Mouse (Mus musculus): ENCODE data around the gene Kmt2c. TPM values are rescaled to one million over a fixed set of nuclear protein-coding genes. Genes with fewer than 3 reads are reported as not detected.
"Not testable (repeated sequence)": the region's sequence is repeated elsewhere in the genome, so short reads cannot be mapped to it uniquely, and the experiment has no call there.

Gene Kmt2c
- total RNA-seq, 2 experiments from 2014 or later = 68.4 to 74.1 TPM

DNA sequence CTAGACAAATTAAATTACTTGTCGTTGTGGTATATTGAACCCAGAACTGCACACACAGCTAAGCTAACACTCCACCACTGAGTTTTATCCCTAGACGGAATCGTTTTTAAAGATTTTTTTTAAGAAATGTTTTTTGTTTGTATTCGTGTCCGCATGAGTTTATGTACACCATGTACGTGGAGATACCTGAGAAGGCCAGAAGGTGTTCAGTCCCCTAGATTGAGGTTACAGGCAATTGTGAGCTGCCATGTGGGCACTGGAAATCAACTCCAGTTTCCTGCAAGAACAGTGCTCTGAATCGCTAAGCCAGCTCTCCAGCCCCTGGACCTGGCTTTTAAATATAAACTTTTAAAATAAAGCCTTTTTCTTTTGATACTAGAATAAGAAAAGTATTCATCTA lies 2.1 kb upstream of the Kmt2c start:
- TF ChIP-seq CTCF (IDR thresholded peaks at IDR 0.05) = no peak
- peak overlapping the region; percentile 55 for H3K4me3 ChIP-seq
- DNase-seq (ENCODE audit: extremely low spot score in 1 of 2, low spot score in 2 of 2) = no peak
- intact Hi-C loops (cut with DNase I) = loop anchor here (2.0 kb wide), 1 partner anchor 232 kb away; no protein-coding TSS in a partner anchor
- H3K27ac ChIP-seq = no peak overlapping the region; the same call in 1 of the 2 replicates

DNA sequence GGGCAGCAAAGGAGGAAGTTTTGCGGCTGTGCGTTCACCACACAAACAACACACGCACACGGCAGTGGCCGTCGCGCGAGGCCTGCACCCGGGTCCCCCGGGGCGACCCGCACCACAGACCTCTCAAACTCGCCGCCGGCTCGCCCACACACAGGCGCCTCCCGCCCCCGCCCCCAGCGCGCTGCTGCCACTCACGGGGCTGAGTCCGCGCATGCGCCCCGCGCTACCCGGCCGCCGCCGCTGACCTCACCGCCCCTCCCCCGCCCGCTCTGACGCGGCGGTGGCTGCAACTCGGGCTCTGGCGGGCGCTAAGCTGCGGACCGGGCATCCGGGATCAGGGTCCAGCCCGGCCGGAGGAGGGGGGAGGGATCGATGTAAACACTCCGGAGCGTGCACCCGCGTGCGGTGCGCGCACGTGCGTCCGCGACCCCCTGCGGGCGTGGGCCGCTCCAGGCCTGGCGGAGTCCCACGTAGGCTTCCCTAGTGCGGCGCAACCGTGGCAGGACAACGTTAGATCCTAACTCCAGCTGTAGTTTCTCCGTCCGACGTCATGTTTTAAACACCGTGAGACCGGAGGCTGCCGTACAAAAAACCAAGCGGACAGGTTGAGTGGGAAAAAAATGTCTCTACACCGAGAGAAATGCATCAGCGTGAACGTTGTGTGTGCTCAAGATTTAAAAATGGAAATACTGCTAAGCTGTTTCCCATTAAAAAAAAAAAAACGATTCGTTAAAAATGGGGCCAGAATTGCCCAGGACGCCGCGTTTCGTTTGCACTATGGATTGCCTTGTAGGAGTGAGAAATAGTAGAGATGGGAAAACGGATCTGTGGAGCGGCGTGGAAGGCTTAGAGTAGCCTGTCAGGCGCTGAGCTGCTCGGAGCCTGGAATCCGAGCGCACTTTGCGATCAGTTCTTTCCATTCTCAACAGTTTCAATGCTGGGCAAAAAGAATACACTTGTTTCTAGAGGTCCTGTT lies 1.1 kb upstream of the Kmt2c start:
- peak overlapping the region; percentile 55 for H3K4me3 ChIP-seq
- TF ChIP-seq CTCF (IDR thresholded peaks at IDR 0.05) = no peak
- DNase-seq (ENCODE audit: extremely low spot score in 1 of 2, low spot score in 2 of 2) = peak; percentile 98 to 99
- H3K27ac ChIP-seq = peak overlapping the region; percentile 98
- intact Hi-C loops (cut with DNase I) = loop anchor here (1.0 to 5.0 kb wide), 6 partner anchors 30 to 338 kb away; no protein-coding TSS in a partner anchor

DNA sequence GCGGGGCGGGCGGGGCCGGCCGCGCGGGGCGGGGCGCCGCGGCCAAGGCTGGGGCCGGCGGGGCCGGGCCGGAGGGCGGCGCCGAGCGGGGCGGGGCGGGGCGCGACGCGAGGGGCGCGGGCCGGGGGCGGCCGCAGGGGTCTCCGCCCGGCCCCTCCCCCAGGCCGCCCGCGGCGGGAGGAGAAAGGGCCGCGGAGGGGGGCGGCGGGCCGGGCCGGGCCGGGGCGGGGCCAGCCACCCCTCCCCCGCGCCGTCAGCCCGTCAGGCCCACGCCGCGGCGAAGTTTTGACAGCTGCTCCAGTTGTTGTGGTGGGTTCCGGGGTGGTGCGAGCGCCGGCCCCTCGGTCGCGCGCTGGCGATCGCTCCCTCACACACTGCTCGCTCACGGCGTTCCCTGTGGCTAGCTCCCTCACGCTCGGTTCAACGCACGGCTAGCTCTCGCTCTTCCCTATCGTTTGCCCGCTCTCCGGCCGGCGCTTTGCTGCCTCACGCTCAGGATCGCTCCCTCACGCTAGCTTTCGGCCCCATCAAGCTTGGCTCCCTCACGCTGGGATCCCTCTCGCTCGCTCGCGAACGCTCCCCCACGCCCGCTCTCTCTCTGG lies 339 bp upstream of the Kmt2c start:
- no peak for TF ChIP-seq CTCF (IDR thresholded peaks at IDR 0.05)
- DNase-seq (ENCODE audit: extremely low spot score in 1 of 2, low spot score in 2 of 2) = peak; percentile 71 to 79
- Histone ChIP-seq H3K4me3 (peak overlapping the region; percentile 55), H3K27ac (peak overlapping the region; percentile 98)
- intact Hi-C loops (cut with DNase I) = loop anchor here (1.0 to 5.0 kb wide), 5 partner anchors 30 to 338 kb away; no protein-coding TSS in a partner anchor

DNA sequence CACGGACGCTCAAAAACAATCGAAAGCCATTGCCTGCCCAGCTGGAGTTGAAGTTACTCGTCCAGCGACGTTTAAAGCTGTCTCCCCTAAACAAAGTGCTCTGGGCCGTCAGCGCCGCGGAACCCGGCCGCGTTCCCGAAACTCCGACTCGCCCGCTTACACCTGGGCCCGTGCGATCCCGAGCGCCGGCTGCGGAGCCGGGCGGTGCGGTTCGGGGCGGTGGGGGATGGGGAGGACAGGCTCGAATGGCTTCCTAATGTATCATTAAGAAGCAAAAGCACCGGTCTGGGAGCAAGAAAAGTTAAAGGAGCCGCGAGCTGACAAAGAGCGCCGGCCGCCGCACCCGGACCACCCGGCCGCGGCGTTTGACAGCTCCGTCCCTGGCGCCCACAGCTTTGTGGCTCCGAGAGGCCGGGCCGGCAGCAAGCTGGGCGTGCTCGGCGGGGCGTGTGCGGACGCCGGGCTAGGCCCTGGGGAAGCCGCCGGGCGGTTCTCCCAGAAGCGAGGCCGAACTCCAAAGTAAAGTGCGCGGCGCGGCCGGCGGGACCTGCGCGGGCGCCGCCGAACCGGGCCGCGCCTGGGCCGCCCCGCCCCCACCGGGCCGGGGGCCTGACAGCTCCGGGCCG lies 750 bp downstream of the Kmt2c start:
- no peak for TF ChIP-seq CTCF (IDR thresholded peaks at IDR 0.05)
- peak overlapping the region; percentile 99 for H3K4me3 ChIP-seq
- DNase-seq (ENCODE audit: extremely low spot score in 1 of 2, low spot score in 2 of 2) = peak; percentile 46 to 59
- intact Hi-C loops (cut with DNase I) = loop anchor here (2.0 to 5.0 kb wide), 3 partner anchors 61 to 339 kb away; no protein-coding TSS in a partner anchor
- peak overlapping the region; percentile 98 for H3K27ac ChIP-seq

DNA sequence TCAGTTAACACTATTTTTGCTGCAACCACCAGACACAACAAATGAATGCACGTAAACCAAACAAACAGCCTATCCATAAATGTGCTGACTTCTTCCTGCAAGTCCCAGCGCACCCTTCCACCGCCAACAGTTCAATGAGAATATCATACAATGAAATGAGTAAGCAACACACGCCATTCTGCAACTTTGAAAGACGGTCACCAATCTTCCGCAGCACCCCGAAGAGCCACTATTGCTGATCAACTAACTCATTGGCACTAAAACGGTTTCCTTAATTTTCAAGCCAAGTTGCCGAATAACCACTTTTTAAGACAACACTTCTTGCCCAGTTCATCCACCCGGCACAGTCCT lies 1.2 kb downstream of the Kmt2c start:
- TF ChIP-seq CTCF (IDR thresholded peaks at IDR 0.05) = no peak
- peak overlapping the region; percentile 72; the same call in 1 of the 2 replicates for H3K27ac ChIP-seq
- no peak for DNase-seq (ENCODE audit: extremely low spot score in 1 of 2, low spot score in 2 of 2)
- intact Hi-C loops (cut with DNase I) = loop anchor here (5.0 kb wide), 2 partner anchors 60 to 340 kb away; no protein-coding TSS in a partner anchor
- H3K4me3 ChIP-seq = peak overlapping the region; percentile 99

DNA sequence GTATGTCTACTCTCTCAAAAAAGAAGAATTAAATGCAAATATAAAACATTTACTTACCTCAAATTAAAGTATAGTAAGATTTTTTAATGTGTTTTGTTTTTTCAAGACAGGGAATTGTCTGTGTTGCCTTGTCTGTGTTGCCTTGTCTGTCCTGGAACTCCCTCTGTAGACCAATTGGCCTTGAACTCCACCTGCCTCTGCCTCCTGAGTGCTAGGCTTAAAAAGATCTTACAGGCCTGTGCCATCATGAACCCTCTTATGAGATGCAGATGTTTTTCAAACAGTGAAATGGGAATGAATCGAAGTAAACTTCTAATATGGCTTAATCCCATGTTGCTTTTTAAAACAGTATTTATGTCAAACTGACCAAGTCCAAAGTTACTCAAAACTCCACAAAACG lies 1.9 kb downstream of the Kmt2c start:
- Histone ChIP-seq H3K4me3 (peak overlapping the region; percentile 99), H3K27ac (no peak overlapping the region)
- intact Hi-C loops (cut with DNase I) = loop anchor here (5.0 kb wide), 2 partner anchors 59 to 341 kb away; no protein-coding TSS in a partner anchor
- no peak for TF ChIP-seq CTCF (IDR thresholded peaks at IDR 0.05)
- no peak for DNase-seq (ENCODE audit: extremely low spot score in 1 of 2, low spot score in 2 of 2)

DNA sequence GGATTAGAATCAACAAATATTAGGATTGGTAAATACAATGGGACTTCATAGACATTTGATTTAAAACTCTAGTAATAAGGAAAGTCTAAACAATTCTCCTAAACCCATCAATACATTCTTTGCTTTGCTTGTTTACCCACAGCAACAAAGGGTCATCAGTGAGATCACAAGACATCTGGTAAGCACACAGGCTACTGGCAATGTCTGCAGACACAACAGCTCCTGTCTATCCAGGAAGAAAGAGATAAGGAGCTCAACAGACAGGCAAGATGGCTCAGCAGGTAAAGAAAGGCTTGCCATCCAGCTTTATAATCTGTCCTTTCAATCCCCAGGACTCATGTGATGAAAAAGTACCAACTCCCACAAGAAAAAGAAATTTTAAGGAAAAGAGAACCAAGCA lies 19.7 kb downstream of the Kmt2c start:
- TF ChIP-seq CTCF (IDR thresholded peaks at IDR 0.05) = no peak
- Histone ChIP-seq H3K27ac (no peak overlapping the region), H3K4me3 (no peak overlapping the region)
- no peak for DNase-seq (ENCODE audit: extremely low spot score in 1 of 2, low spot score in 2 of 2)
- intact Hi-C loops (cut with DNase I) = no loop called here

DNA sequence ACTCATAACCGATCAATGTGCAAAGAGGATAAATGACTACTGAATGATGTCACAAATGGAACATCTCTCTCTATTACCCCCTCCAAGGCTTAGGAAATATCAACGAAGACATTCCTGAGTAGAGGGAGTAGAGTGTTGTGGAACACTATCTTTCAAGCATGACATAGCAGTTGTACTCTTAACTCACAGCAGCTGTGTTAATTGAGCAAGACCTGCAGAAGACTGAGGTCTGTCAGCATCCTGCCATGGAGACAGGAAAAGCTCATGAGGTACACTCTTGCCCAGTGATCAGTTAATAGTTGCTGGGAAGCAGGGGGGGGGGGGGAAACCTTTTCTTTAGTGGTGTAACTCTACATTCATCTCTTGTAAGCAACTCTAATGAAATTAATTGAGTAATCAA lies 22.8 kb downstream of the Kmt2c start:
- no peak overlapping the region for H3K4me3 ChIP-seq
- TF ChIP-seq CTCF (IDR thresholded peaks at IDR 0.05) = no peak
- intact Hi-C loops (cut with DNase I) = no loop called here
- DNase-seq (ENCODE audit: extremely low spot score in 1 of 2, low spot score in 2 of 2) = no peak
- no peak overlapping the region for H3K27ac ChIP-seq

DNA sequence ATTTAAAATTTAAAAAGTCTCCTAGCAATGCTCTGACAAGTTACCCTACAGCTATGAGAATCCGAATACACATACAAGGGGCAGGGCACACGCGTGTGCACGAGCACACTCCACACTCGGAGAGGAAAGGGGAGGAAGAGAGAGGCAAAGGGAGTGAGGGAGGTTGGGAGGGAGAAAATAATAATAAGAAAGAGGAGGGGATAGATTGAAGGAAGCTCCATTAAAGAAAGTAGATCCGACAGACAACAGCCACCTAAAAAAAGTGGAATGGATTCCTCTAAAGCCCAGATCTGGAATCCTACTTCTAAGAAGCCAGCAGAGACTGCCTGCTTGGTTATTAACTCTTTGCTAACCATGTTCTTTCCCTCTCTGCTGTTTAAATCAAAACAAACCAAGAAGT lies 26.5 kb downstream of the Kmt2c start:
- H3K27ac ChIP-seq = no peak overlapping the region
- TF ChIP-seq CTCF (IDR thresholded peaks at IDR 0.05) = no peak
- DNase-seq (ENCODE audit: extremely low spot score in 1 of 2, low spot score in 2 of 2) = no peak
- intact Hi-C loops (cut with DNase I) = no loop called here
- peak overlapping the region; percentile 32 for H3K4me3 ChIP-seq

DNA sequence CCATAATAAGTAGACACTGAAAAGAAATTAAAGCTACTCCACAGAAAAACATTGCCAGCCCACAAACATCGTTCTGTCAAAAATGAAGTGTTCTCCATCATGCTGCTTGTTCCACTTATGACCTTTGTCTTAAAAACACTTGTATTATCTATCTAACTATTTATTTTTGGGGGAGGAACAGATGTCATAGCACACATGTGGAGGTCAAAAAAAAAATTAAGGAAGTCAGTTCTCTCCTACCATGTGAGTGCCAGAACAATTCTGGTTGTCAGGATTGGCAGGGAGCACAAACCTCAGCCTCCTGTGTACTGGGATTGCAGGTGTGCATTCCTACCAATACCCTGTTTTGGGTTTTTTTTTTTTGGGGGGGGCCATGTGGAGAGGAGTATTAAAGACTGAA lies 36.6 kb downstream of the Kmt2c start:
- DNase-seq (ENCODE audit: extremely low spot score in 1 of 2, low spot score in 2 of 2) = no peak
- H3K27ac ChIP-seq = no peak overlapping the region
- intact Hi-C loops (cut with DNase I) = no loop called here
- no peak overlapping the region for H3K4me3 ChIP-seq
- TF ChIP-seq CTCF (IDR thresholded peaks at IDR 0.05) = no peak

DNA sequence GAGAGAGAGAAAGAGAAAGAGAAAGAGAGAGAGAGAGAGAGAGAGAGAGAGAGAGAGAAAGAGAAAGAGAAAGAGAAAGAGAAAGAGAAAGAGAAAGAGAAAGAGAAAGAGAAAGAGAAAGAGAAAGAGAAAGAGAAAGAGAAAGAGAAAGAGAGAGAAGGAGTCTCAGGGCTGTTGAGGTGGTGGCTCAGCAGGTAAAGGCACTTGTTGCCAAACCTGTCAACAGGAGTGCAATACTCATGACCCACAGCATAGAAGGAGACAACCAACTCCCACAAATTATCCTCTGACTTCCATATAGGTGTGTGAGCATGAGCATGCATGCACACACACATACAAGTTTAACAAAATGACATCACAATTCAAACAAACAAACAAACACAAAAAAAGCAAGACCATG lies 43.2 kb downstream of the Kmt2c start:
- DNase-seq (ENCODE audit: extremely low spot score in 1 of 2, low spot score in 2 of 2); H3K4me3 ChIP-seq; H3K27ac ChIP-seq; intact Hi-C loops (cut with DNase I): not testable (repeated sequence)

DNA sequence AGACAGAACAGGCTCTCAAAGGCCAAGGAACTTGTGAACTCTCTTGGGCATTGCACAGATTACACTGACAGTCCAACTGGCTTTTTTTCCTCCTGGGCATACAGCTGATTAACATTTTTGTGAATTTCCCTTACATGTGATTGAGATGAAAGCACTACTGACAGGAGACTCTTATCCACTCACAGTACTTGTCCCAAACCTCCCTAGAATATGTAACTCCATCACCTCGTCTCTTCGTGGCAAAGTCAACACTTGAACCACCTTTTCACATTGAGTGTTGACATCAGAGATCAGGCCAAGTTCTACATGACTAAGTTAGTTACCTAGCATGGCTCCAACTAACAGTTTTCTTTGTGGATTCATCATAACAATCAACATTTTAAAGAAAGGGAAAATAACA lies 45.9 kb downstream of the Kmt2c start:
- TF ChIP-seq CTCF (IDR thresholded peaks at IDR 0.05) = no peak
- Histone ChIP-seq H3K4me3 (no peak overlapping the region), H3K27ac (no peak overlapping the region)
- no peak for DNase-seq (ENCODE audit: extremely low spot score in 1 of 2, low spot score in 2 of 2)
- intact Hi-C loops (cut with DNase I) = no loop called here
